ENCODE assay signal across 15 mouse cellular contexts in the genomic region with DNA sequence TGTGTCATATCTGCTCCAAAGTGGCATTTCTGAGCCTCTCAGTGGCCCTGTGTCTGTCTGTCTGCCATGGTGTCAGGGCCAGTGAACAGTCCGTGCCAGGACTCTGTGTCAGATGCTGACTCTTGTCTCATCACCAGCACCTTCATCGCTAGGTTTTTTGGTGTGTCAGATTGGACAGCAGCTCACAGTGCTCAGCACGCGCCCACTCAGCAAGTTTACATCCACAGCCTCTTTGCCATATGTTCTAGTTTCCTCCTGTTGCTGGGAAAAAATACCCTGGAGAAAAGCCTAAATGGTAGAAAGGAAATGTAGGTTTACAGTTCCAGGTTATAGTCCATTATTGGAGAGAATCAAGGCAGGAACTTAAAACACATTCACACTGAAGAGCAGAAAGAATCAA. TPM values are rescaled to one million over a fixed set of nuclear protein-coding genes. Genes with fewer than 3 reads are reported as not detected.
DNase-seq lines count a peak whose midpoint lies in the region; ATAC-seq and TF ChIP-seq lines count a peak whose summit lies in the region.
"Had no signal": no experiment of that assay in that cellular context is flagged by ENCODE, and none has a peak within 500 bp of the region (broad histone marks: within the 10 kb centered on the region; RNA-seq: fewer than 3 reads in every experiment).

No protein-coding gene starts in this region.

- H3K9ac ChIP-seq in heart, embryonic 14.5 days (ENCODE audit: low read length): no peak overlapping the region
- H3K9ac ChIP-seq: hindbrain, embryonic 12.5 days; neural tube, embryonic 13.5 days had no signal

- H3K4me1 ChIP-seq in heart, embryonic 14.5 days (ENCODE audit: control insufficient read depth in 2 of 2, insufficient read depth in 2 of 2, low read length in 2 of 2): peaks cover 38 to 64% of the 10 kb centered on the region in 2 experiments
- no peaks in the 10 kb centered on the region for H3K4me1 ChIP-seq in thymus, adult 2 months (replicated peaks; ENCODE audit: control insufficient read depth, insufficient read depth, low read length)
- H3K4me1 ChIP-seq: neural tube, embryonic 13.5 days had no signal

- peaks cover 59% of the 10 kb centered on the region for H3K36me3 ChIP-seq in heart, embryonic 14.5 days (ENCODE audit: control insufficient read depth, insufficient read depth, low read length)
- H3K36me3 ChIP-seq in thymus, adult 2 months (ENCODE audit: control insufficient read depth, insufficient read depth, low read length): 0 out of 2 replicates have a peak, but pooled peaks cover 3% of the 10 kb centered on the region

- H3K9me3 ChIP-seq in heart, embryonic 14.5 days (ENCODE audit: control insufficient read depth, low read length): no peaks in the 10 kb centered on the region
- H3K9me3 ChIP-seq: hindbrain, embryonic 12.5 days; neural tube, embryonic 13.5 days had no signal

- DNase-seq in cerebellum, adult 9-11 months: peak; percentile 33
- no peak for DNase-seq in cerebellum, adult 8-10 months
- no peak for DNase-seq in heart, adult 8-10 months (ENCODE audit: low spot score)
- peak; percentile 72 for DNase-seq in right cerebral cortex, adult 18-20 months
- DNase-seq in right cerebral cortex, postnatal 4 days: no peak
- DNase-seq in thymus, adult 2 months: no peak
- DNase-seq: gastrocnemius, postnatal 36 days; lung, postnatal 14 days; thymus, postnatal 36 days had no signal

- no peak for ATAC-seq in heart, embryonic 14.5 days (ENCODE audit: insufficient number of reproducible peaks, insufficient read depth, low FRiP score, low read depth)
- ATAC-seq: forebrain, embryonic 14.5 days; Patski had no signal

- TF ChIP-seq CTCF in thymus, adult 2 months (IDR thresholded peaks at IDR 0.05; ENCODE audit: borderline replicate concordance, control insufficient read depth, extremely low read depth, insufficient read depth, low read length, poor library complexity): no peak

- no peak overlapping the region for H3K4me2 ChIP-seq in heart, embryonic 14.5 days (ENCODE audit: low read length)
- H3K4me2 ChIP-seq: hindbrain, embryonic 12.5 days; neural tube, embryonic 13.5 days had no signal

- H3K27me3 ChIP-seq in heart, embryonic 14.5 days (ENCODE audit: control insufficient read depth, insufficient read depth, low read length): no peaks in the 10 kb centered on the region
- H3K27me3 ChIP-seq in thymus, adult 2 months (ENCODE audit: control insufficient read depth, insufficient read depth, low read length): no peaks in the 10 kb centered on the region
- H3K27me3 ChIP-seq: hindbrain, embryonic 12.5 days; neural tube, embryonic 13.5 days; Patski had no signal

- no peak for TF ChIP-seq POLR2A in thymus, adult 2 months (IDR thresholded peaks at IDR 0.05; ENCODE audit: control insufficient read depth, extremely low read depth, insufficient read depth, low read length, poor library complexity)

- no peak overlapping the region for H3K4me3 ChIP-seq in heart, embryonic 14.5 days (ENCODE audit: control insufficient read depth in 1 of 2, insufficient read depth in 1 of 2, low read depth in 1 of 2, low read length in 2 of 2)
- H3K4me3 ChIP-seq in thymus, adult 2 months (ENCODE audit: control insufficient read depth, insufficient read depth, low read length): no peak overlapping the region
- H3K4me3 ChIP-seq: hindbrain, embryonic 12.5 days; neural tube, embryonic 13.5 days had no signal

- 51% methylated on average over 4 of the region's 4 CpGs for WGBS in heart, embryonic 14.5 days
- WGBS in thymus, adult 2 months: 100% methylated on average over 4 of the region's 4 CpGs

- H3K27ac ChIP-seq in heart, embryonic 14.5 days (replicated peaks in 1 of 2; ENCODE audit: control insufficient read depth in 1 of 2, insufficient read depth in 1 of 2, low read depth in 2 of 2, low read length in 2 of 2): peak overlapping the region; percentile 72 to 87
- H3K27ac ChIP-seq in thymus, adult 2 months (ENCODE audit: control insufficient read depth, insufficient read depth, low read length): no peak overlapping the region
- H3K27ac ChIP-seq: hindbrain, embryonic 12.5 days; neural tube, embryonic 13.5 days had no signal

RNA-seq across cellular contexts. Expression of a gene that starts 46.5 kb away (rescaled TPM):
- polyA plus RNA-seq in heart, embryonic 14.5 days (2014; fragmentation: Nextera tagmentation; extraction: Ambion mirVana): 26.6 and 27.3 TPM in 2 replicates
- total RNA-seq in heart, adult 8-10 months (2022): 10 to 100 TPM; 27.1 to 34.5 (median 29.8) TPM
- 33.2 and 34.6 TPM in 2 replicates for polyA plus RNA-seq in thymus, adult 2 months (2012; rRNA removed)

RNA-seq across cellular contexts. Expression of a gene that starts 47.0 kb away (rescaled TPM):
- 51.7 and 52.2 TPM in 2 replicates for polyA plus RNA-seq in heart, embryonic 14.5 days (2014; fragmentation: Nextera tagmentation; extraction: Ambion mirVana)
- 10 to 100 TPM; 10.0 to 16.2 (median 14.1) TPM for total RNA-seq in heart, adult 8-10 months (2022)
- 2.4 and 2.5 TPM in 2 replicates for polyA plus RNA-seq in thymus, adult 2 months (2012; rRNA removed)
- total RNA-seq: monocyte, adult 5-6 weeks had no signal

RNA-seq across cellular contexts. Expression of a gene that starts 56.8 kb away (rescaled TPM):
- polyA plus RNA-seq in heart, embryonic 14.5 days (2014; fragmentation: Nextera tagmentation; extraction: Ambion mirVana): 17.6 and 19.4 TPM in 2 replicates
- 10 to 100 TPM; 47.2 to 63.1 (median 52.7) TPM for total RNA-seq in heart, adult 8-10 months (2022)
- 148 and 160 TPM in 2 replicates for polyA plus RNA-seq in thymus, adult 2 months (2012; rRNA removed)

Comparison
In these comparisons a context has a peak if more than half of its experiments do, and no peak if none do; other contexts are left out.
1. DNase-seq: peak in cerebellum, adult 9-11 months (single experiment) and right cerebral cortex, adult 18-20 months (single experiment); none in cerebellum, adult 8-10 months (single experiment), heart, adult 8-10 months (single experiment), right cerebral cortex, postnatal 4 days (single experiment) and thymus, adult 2 months (single experiment).
2. RNA of a gene that starts 47.0 kb away (polyA plus RNA-seq): 51.7 to 52.2 TPM in heart, embryonic 14.5 days; 2.4 to 2.5 TPM in thymus, adult 2 months; every median in the first group is over 10 times any median in the second.